Mouse (Mus musculus): ENCODE results near the gene Hist3h2ba. TPM values are rescaled to one million over a fixed set of nuclear protein-coding genes. Genes with fewer than 3 reads are reported as not detected.

The Hist3h2ba gene
- polyA plus RNA-seq, 1 experiment from 2014 or later, result 17.9 TPM

DNA sequence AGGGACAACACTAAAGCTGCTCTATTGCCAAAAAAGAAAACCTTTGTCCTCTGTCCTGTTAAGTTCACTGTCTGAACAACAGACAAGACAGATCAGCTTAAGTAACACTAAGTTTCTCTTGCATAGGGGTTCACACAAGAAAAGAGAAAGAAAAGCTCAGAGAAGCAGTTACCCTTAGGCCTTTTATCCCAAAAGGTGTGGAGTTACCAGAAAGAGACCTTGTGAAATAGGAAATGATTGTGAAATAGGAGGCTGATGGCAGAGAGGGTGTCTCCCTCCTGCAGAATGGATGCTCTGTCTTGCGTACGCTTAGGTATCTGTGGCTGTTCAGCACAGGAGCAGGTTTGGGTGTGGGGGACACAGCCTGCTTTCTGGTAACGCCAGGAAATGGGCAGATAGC, 30.5 kb downstream of the Hist3h2ba start:
- H3K4me1 ChIP-seq (ENCODE audit: control insufficient read depth, low read depth, low read length), result peaks cover 33% of the 10 kb centered on the region
- H3K27me3 ChIP-seq (ENCODE audit: control insufficient read depth, insufficient read depth, low read depth, low read length), result no peaks in the 10 kb centered on the region
- peak overlapping the region; percentile 92 for H3K4me2 ChIP-seq (ENCODE audit: low read depth, low read length)
- H3K9me3 ChIP-seq (replicated peaks; ENCODE audit: control insufficient read depth, low read length), result no peaks in the 10 kb centered on the region
- peak overlapping the region; percentile 84 for H3K27ac ChIP-seq (ENCODE audit: low read length)
- H3K36me3 ChIP-seq (ENCODE audit: control insufficient read depth, insufficient read depth), result peaks cover 11% of the 10 kb centered on the region
- peak overlapping the region; percentile 97 for H3K4me3 ChIP-seq (ENCODE audit: low read depth, low read length)
- ATAC-seq (ENCODE audit: low read depth), result peak; percentile 37; the same call in 1 of the 2 replicates
- 30% methylated on average over 3 of the region's 3 CpGs for WGBS (ENCODE audit: insufficient replicate concordance)
- H3K9ac ChIP-seq (ENCODE audit: low read depth, low read length), result peak overlapping the region; percentile 92

DNA sequence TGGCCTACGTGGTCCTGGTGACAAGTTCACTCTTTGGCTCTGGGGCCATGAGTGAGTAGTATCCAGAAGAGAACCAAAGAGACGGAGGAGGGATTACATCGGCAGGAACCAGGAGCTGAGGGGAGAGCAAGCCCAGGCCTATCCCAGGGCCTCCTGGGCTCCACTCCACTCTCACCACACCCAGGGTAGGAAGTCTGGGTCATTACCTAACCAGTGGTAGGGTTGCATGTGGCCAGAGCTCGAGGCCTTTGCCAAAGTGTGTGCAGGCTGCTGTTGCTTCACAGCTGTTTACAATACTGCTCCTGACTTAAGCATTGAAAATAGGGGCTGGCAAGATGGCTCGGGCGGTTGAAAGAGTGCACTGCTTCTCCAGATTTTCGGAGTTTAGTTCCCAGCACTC, 30.9 kb downstream of the Hist3h2ba start:
- Histone ChIP-seq H3K4me1 (ENCODE audit: control insufficient read depth, low read depth, low read length) (peaks cover 33% of the 10 kb centered on the region), H3K4me3 (ENCODE audit: low read depth, low read length) (peak overlapping the region; percentile 97), H3K27me3 (ENCODE audit: control insufficient read depth, insufficient read depth, low read depth, low read length) (no peaks in the 10 kb centered on the region), H3K27ac (ENCODE audit: low read length) (peak overlapping the region; percentile 84), H3K9me3 (replicated peaks; ENCODE audit: control insufficient read depth, low read length) (no peaks in the 10 kb centered on the region), H3K4me2 (ENCODE audit: low read depth, low read length) (peak overlapping the region; percentile 92), H3K9ac (ENCODE audit: low read depth, low read length) (peak overlapping the region; percentile 92), H3K36me3 (ENCODE audit: control insufficient read depth, insufficient read depth) (peaks cover 14% of the 10 kb centered on the region)
- 51% methylated on average over 7 of the region's 7 CpGs for WGBS (ENCODE audit: insufficient replicate concordance)
- ATAC-seq (ENCODE audit: low read depth), result peak; percentile 36; the same call in 1 of the 2 replicates

- peak overlapping the region; percentile 21; the same call in 1 of the 2 replicates for H3K4me3 ChIP-seq (ENCODE audit: low read depth, low read length)
- H3K4me1 ChIP-seq (ENCODE audit: control insufficient read depth, low read depth, low read length), result peaks cover 33% of the 10 kb centered on the region
- 71% methylated on average over 5 of the region's 5 CpGs for WGBS (ENCODE audit: insufficient replicate concordance)
- ATAC-seq (ENCODE audit: low read depth), result no peak
- H3K9ac ChIP-seq (ENCODE audit: low read depth, low read length), result peak overlapping the region; percentile 92; the same call in 1 of the 2 replicates
- no peaks in the 10 kb centered on the region for H3K9me3 ChIP-seq (replicated peaks; ENCODE audit: control insufficient read depth, low read length)
- no peaks in the 10 kb centered on the region for H3K27me3 ChIP-seq (ENCODE audit: control insufficient read depth, insufficient read depth, low read depth, low read length)
- H3K36me3 ChIP-seq (ENCODE audit: control insufficient read depth, insufficient read depth), result peaks cover 14% of the 10 kb centered on the region
- no peak overlapping the region for H3K27ac ChIP-seq (ENCODE audit: low read length)
- peak overlapping the region; percentile 92 for H3K4me2 ChIP-seq (ENCODE audit: low read depth, low read length)
Observed at GRCm38 (mm10) chr11:58980381-58980990, 31.8 kb downstream of the Hist3h2ba start.

DNA sequence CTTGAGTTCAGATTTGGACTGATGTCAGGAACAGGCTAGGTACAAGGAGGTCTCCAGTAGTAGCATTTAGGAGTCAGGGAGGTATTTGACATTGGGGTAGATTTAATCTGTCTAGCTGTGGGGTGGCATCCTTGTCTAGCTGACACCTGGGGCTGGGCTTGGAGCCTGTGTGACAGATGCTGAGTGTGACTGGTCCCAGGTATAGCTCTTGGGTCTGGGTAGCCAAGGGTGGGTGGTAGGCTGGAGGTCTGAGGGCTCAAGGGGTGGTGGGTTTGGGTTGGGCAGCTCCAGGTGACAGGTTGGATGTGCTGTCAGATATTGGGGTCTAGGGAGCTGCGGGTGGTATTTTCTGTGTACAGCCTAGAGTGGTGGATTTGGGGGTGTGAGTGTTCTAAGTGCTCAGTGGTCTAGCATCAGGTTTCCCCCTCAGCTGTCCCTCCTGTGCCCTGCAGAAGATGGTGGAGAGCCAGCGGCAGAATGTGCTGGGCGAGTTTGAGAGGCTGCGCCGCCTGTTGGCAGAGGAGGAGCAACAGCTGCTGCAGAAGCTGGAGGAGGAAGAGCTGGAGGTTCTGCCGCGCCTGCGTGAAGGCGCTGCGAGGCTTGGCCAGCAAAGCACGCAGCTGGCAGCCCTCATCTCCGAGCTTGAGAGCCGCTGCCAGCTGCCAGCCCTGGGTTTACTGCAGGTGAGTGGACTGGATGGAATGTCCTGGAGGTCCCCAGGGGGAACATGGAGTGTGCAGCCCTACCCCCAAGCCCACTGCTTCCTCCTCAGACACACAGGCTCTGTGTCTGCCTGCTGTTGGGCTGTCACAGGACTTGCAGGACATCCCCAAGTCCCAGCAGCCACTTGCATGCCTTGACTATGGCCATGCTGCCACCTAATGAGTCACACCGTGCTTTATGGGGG, 33.1 kb downstream of the Hist3h2ba start:
- 53% methylated on average over 14 of the region's 14 CpGs for WGBS (ENCODE audit: insufficient replicate concordance)
- Histone ChIP-seq H3K27me3 (ENCODE audit: control insufficient read depth, insufficient read depth, low read depth, low read length) (no peaks in the 10 kb centered on the region), H3K36me3 (ENCODE audit: control insufficient read depth, insufficient read depth) (peaks cover 14% of the 10 kb centered on the region), H3K4me1 (ENCODE audit: control insufficient read depth, low read depth, low read length) (peaks cover 36% of the 10 kb centered on the region), H3K27ac (ENCODE audit: low read length) (no peak overlapping the region), H3K4me2 (ENCODE audit: low read depth, low read length) (no peak overlapping the region), H3K4me3 (ENCODE audit: low read depth, low read length) (no peak overlapping the region), H3K9ac (ENCODE audit: low read depth, low read length) (no peak overlapping the region), H3K9me3 (replicated peaks; ENCODE audit: control insufficient read depth, low read length) (no peaks in the 10 kb centered on the region)
- no peak for ATAC-seq (ENCODE audit: low read depth)

GRCm38 (mm10) chr11:58982471-58983097, 33.9 kb downstream of the Hist3h2ba start:
- Histone ChIP-seq H3K9me3 (replicated peaks; ENCODE audit: control insufficient read depth, low read length) (no peaks in the 10 kb centered on the region), H3K36me3 (ENCODE audit: control insufficient read depth, insufficient read depth) (peaks cover 17% of the 10 kb centered on the region), H3K9ac (ENCODE audit: low read depth, low read length) (no peak overlapping the region), H3K27me3 (ENCODE audit: control insufficient read depth, insufficient read depth, low read depth, low read length) (no peaks in the 10 kb centered on the region), H3K4me2 (ENCODE audit: low read depth, low read length) (no peak overlapping the region), H3K4me3 (ENCODE audit: low read depth, low read length) (no peak overlapping the region), H3K27ac (ENCODE audit: low read length) (no peak overlapping the region), H3K4me1 (ENCODE audit: control insufficient read depth, low read depth, low read length) (peaks cover 33% of the 10 kb centered on the region)
- 61% methylated on average over 18 of the region's 18 CpGs for WGBS (ENCODE audit: insufficient replicate concordance)
- ATAC-seq (ENCODE audit: low read depth), result no peak

- no peak for ATAC-seq (ENCODE audit: low read depth)
- H3K4me2 ChIP-seq (ENCODE audit: low read depth, low read length), result no peak overlapping the region
- peaks cover 20% of the 10 kb centered on the region for H3K36me3 ChIP-seq (ENCODE audit: control insufficient read depth, insufficient read depth)
- H3K9me3 ChIP-seq (replicated peaks; ENCODE audit: control insufficient read depth, low read length), result no peaks in the 10 kb centered on the region
- H3K4me3 ChIP-seq (ENCODE audit: low read depth, low read length), result no peak overlapping the region
- WGBS (ENCODE audit: insufficient replicate concordance), result 79% methylated on average over 6 of the region's 6 CpGs
- H3K27me3 ChIP-seq (ENCODE audit: control insufficient read depth, insufficient read depth, low read depth, low read length), result no peaks in the 10 kb centered on the region
- no peak overlapping the region for H3K27ac ChIP-seq (ENCODE audit: low read length)
- H3K9ac ChIP-seq (ENCODE audit: low read depth, low read length), result no peak overlapping the region
- H3K4me1 ChIP-seq (ENCODE audit: control insufficient read depth, low read depth, low read length), result peaks cover 29% of the 10 kb centered on the region
Observed at GRCm38 (mm10) chr11:58983691-58984341, 35.1 kb downstream of the Hist3h2ba start.

DNA sequence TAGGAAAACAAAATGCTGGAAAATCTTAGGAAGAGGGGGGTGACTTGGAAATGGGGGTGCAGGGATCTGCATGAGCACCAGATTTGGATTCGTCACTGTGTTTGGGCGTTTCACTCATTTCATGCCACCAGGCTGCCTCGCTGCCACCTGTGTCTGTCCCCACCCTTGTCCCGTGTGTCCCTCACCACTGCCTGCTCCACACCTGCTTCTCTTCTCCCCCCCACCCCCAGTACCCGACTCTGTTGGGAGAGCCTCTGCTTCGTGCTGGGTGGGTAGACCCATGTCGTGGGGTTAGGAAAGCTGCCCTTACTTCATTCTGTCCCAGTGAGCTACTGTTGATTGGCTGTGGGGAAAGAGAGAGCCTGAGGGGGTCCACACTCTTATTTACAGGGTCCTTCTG, 35.9 kb downstream of the Hist3h2ba start:
- Histone ChIP-seq H3K9ac (ENCODE audit: low read depth, low read length) (no peak overlapping the region), H3K4me3 (ENCODE audit: low read depth, low read length) (no peak overlapping the region), H3K4me2 (ENCODE audit: low read depth, low read length) (no peak overlapping the region), H3K9me3 (replicated peaks; ENCODE audit: control insufficient read depth, low read length) (no peaks in the 10 kb centered on the region), H3K27ac (ENCODE audit: low read length) (no peak overlapping the region), H3K36me3 (ENCODE audit: control insufficient read depth, insufficient read depth) (peaks cover 21% of the 10 kb centered on the region), H3K27me3 (ENCODE audit: control insufficient read depth, insufficient read depth, low read depth, low read length) (no peaks in the 10 kb centered on the region), H3K4me1 (ENCODE audit: control insufficient read depth, low read depth, low read length) (peaks cover 21% of the 10 kb centered on the region)
- 84% methylated on average over 7 of the region's 7 CpGs for WGBS (ENCODE audit: insufficient replicate concordance)
- no peak for ATAC-seq (ENCODE audit: low read depth)

- H3K9me3 ChIP-seq (replicated peaks; ENCODE audit: control insufficient read depth, low read length), result no peaks in the 10 kb centered on the region
- peaks cover 27% of the 10 kb centered on the region for H3K36me3 ChIP-seq (ENCODE audit: control insufficient read depth, insufficient read depth)
- peaks cover 13% of the 10 kb centered on the region for H3K4me1 ChIP-seq (ENCODE audit: control insufficient read depth, low read depth, low read length)
- H3K9ac ChIP-seq (ENCODE audit: low read depth, low read length), result no peak overlapping the region
- no peaks in the 10 kb centered on the region for H3K27me3 ChIP-seq (ENCODE audit: control insufficient read depth, insufficient read depth, low read depth, low read length)
- H3K4me2 ChIP-seq (ENCODE audit: low read depth, low read length), result no peak overlapping the region
- no peak for ATAC-seq (ENCODE audit: low read depth)
- H3K4me3 ChIP-seq (ENCODE audit: low read depth, low read length), result no peak overlapping the region
- no peak overlapping the region for H3K27ac ChIP-seq (ENCODE audit: low read length)
- WGBS (ENCODE audit: insufficient replicate concordance), result 84% methylated on average over 3 of the region's 3 CpGs
Observed at GRCm38 (mm10) chr11:58985299-58985917, 36.7 kb downstream of the Hist3h2ba start.

All from liver, embryonic 16.5 days (tissue).